Mouse (Mus musculus) hematopoietic multipotent progenitor cell, adult 10-12 weeks (in vitro differentiated cells): Measurements from ENCODE around the gene Cytip. TPM values are rescaled to one million over a fixed set of nuclear protein-coding genes. Genes with fewer than 3 reads are reported as not detected.

Experiments
- polyA plus RNA-seq: library from polyadenylated mRNA; stranded (reverse); fragments of >175 nt; gene quantifications from 2 replicates; pipeline ENCODE4 v1.2.3, GENCODE M21; 2012; ENCODE audit warnings: low replicate concordance

Gene Cytip
- 6.9 and 68.6 TPM in 2 replicates for polyA plus RNA-seq

DNA sequence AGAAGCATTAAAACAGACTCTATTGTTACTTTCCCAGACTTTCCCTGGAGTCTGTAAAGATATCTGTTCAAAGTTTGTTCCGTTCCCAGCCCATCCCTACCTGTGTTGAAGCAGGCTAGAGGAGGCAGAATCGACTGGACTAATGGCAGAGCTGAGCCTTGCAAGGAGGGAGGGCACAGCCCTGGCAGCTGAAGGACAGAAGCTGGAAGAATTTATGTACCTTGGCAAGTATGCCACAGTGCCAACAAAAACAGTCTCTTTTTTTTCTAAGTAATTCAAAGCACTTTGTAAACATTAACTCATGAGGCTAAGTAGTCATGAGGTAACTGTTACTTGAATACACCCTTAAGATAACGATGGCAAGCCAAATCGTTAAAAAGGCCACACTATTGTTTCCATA is at the start of gene Cytip:
Gene Cytip (minus strand): TSS at position 187 of the 400 bp plus-strand sequence.

Other genes with a start within 250 kb of the Cytip start
- not detected in 2 replicates for gene Galnt5, start 197.6 kb downstream of the Cytip start, polyA plus RNA-seq
- not detected in 2 replicates for gene Ermn, start 142.7 kb downstream of the Cytip start, polyA plus RNA-seq
- 0.01 TPM in 1 of 2 replicates, not detected in the other for gene Acvr1c, start 162.4 kb upstream of the Cytip start, polyA plus RNA-seq